Mouse (Mus musculus): ENCODE measurements around the gene Gm42517.

Gene Gm42517

DNA sequence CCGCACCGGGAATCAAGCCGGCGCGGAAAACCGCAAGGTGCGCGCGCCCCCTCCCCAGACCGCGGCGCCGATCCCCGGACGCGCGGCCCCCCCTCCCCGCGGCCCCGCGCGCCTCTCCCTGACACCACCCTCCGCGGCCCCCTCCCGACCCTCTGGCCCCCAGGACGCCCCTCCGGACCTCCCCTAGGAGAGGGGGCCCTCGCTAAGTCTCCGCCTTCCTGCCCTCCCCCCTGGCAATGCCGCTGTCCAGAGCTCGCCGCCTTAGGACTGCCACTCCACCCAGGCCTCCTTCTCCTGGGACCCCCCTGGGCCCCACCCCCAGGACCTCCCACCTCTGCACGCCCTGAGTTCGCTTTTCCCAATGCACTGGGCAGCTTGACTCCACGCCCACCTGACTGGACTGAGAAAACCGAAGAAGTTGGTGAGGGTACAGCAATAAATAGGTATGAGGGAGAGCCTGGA, at the start of gene Gm42517:
TSS of gene Gm42517 (minus strand) at position 52 of the 462 bp plus-strand sequence.
- DNase-seq (ENCODE audit: low spot score), result no peak

DNA sequence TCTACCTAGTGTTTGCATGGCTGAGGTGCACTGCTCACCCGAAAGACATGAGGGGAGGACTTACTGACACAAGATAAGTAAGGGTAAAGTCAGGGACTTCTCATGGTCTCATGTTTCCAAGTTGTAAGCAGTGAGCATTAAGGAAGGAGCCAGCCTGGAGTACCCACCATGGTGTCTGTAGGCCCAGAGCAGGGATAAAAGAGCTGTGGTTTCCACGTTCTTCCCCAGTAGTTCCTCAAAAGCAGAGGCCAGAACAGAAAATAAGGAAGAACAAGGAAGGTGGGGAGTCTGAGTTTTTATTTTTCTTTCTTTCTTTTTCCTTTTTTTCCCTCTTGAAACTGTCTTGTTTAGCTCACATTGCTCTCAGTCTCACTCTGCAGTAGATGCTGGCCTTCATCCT, 47.0 kb upstream of the Gm42517 start:
- DNase-seq (ENCODE audit: low spot score), result no peak

DNA sequence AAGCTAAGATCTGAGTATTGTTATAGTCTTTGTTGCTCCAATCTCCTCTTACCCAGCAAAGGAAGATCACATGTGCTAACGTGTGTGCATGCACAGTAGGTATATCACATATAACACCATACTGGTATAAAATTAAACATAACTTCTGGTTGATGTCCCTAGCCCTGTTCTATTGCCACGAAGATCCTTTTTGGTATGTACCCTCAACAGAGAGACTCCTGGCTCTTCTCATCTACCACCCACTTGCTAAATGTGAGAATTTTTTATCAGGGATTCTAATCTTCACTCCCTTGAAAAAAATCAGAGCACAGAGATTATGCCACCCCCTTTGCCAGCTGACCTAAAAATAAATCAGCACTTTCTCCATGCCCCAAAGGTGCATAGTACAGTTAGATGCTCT, 39.3 kb upstream of the Gm42517 start:
- no peak for DNase-seq (ENCODE audit: low spot score)

DNA sequence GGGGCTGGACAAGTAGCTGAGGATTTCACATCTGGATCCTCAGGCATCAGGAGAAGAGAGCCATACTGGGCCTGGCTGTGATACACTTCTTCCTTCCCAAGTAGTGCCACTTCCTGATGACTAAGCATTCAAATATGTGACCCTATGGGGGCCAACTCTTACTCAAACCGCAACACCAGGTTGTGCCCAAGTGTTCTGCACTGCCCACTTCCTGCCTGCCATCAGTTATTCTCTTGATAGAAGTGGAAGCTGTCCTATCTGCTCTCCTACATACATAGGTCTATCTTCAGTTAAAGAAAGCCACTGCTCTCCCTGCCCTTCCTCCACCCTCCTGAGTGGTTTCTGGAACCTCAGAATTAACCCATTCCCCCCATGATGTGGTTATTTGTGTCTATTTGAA, 37.7 kb upstream of the Gm42517 start:
- no peak for DNase-seq (ENCODE audit: low spot score)

GRCm38 (mm10) chr5:108403453-108403852, 35.7 kb upstream of the Gm42517 start:
- DNase-seq (ENCODE audit: low spot score), result no peak

DNA sequence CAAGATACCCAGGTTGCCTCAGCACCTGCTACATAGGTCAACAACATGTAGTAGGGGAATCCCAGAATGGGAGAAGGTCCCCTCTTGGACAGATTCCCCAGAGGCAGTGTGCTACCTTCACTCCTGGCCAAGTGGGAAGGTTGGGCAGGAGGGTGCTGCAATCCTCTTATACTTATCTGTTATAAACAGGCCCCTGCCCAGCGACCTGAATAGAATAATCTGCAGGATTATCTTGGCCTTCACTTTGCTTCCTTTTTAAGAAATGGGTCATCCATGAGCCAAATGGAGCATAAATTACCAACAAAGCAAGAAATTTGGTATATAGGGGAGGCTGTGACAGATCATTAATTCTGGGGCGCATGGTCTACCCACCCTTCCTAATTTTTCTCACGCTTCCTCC, 22.0 kb upstream of the Gm42517 start:
- DNase-seq (ENCODE audit: low spot score), result no peak

- no peak for DNase-seq (ENCODE audit: low spot score)
These were observed 20.5 kb upstream of the Gm42517 start, which contains the start of gene Pde6b for GRCm38 (mm10) chr5:108388201-108388600. Gene Pde6b, plus strand, starts transcription at chr5:108388391.

DNA sequence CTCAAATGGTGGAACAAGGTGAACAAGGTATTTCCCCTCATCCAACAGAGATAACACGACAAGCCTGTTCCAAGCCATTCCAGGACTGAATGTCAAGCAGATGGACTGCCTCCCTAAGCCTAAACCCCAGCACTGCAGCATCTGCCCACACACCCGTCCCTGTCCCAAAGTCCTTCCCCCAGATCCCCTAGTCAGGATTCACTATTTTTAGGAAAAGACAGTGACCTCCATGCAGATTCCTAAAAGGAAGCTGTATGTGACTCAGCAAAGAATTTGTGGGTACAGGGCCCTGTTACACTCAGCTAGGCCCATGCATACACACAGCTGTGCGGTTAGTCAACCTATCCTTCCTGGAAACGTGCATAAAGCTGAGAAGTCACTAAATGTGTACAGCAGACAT, 18.7 kb upstream of the Gm42517 start:
- no peak for DNase-seq (ENCODE audit: low spot score)

GRCm38 (mm10) chr5:108385632-108386031, 17.9 kb upstream of the Gm42517 start:
- no peak for DNase-seq (ENCODE audit: low spot score)

DNA sequence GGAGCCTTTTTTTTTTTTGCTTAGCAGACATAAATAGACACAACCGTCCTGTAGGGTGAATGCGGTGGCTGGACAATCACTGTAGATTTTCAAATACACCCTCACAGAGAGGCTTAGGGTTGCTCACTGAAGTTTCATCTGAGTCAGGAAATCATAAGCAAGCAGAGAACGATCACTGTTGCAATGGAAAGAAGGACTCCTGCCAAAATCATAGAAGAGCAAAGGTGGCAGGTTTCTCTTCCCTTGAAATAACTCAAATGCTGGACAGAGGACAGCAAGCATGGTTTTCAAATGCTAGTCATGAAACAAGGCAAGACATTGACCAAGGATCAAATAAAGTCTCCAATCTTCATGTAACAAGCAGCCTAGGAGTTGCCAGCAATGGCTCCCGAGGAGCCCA, 10.6 kb upstream of the Gm42517 start:
- no peak for DNase-seq (ENCODE audit: low spot score)

- no peak for DNase-seq (ENCODE audit: low spot score)
These were observed 8.3 kb upstream of the Gm42517 start for GRCm38 (mm10) chr5:108376059-108376458.

DNA sequence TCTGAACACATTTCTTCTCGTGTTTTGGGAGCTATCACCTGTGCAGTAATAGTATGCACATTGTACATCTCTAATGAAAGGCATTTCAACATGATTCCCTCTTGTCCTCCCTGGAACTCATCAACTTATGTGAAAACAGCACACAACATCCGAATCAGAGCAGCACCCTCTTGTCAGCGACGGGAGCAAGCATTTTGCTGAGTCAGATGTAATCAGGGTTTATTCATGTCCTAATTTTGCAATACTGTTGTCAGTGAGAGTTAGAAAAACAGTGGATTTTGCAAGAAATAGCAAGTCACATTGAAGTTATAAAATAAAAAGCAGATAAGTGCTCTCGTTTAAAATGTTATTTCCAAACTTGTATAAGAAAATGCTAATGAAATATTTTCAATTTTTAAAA, 6.4 kb upstream of the Gm42517 start:
- no peak for DNase-seq (ENCODE audit: low spot score)

GRCm38 (mm10) chr5:108369964-108370363, 2.2 kb upstream of the Gm42517 start:
- DNase-seq (ENCODE audit: low spot score), result no peak

GRCm38 (mm10) chr5:108368851-108369621, 1.3 kb upstream of the Gm42517 start:
- DNase-seq (ENCODE audit: low spot score), result no peak

GRCm38 (mm10) chr5:108368446-108368845, 724 bp upstream of the Gm42517 start:
- DNase-seq (ENCODE audit: low spot score), result no peak

DNA sequence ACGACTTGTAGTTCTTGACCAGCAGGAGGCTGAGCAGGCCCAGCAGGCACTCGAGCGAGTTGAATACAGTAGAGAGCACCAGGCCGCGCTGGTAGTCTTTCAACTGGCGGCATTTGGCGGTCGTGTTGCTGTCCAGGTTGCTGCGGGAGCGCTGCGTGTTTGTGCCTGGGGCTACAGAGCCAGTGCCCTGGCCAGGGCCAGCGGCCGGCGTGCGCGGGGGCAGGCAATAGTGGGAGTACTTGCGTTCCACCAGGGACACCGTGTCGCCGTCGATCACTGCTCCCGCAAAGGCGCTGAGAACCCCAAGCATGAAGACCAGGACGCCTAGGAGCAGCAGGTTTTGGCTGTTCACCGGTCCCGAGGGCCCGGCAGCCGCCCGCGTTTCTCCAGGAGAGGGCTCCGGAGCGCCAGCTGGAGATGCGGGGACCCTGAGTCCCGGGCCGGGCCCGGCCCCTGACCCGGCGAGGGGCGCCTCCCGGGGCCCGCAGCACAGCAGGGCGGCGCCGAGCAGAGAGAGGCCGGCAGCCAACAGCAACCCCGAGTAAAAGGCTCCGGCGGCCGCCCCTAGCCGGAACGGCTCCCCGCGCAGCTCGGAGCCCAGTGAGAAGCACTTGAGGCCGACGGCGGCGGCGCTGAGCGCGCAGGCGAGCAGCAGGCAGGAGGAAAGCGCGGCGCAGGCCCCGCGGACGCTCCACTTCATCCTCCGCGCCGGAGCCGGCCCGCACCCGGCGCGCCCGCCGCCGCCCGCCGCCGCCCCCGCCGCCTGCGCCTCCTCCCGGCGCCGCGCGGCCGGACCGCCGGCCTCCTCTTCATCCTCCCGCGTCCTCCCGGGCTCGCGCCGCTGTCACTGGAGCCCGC, 509 bp downstream of the Gm42517 start:
- DNase-seq (ENCODE audit: low spot score), result no peak

GRCm38 (mm10) chr5:108366328-108366983, 1.3 kb downstream of the Gm42517 start:
- no peak for DNase-seq (ENCODE audit: low spot score)

- no peak for DNase-seq (ENCODE audit: low spot score)
These were observed 5.4 kb downstream of the Gm42517 start for GRCm38 (mm10) chr5:108362330-108362729.

GRCm38 (mm10) chr5:108360211-108360610, 7.5 kb downstream of the Gm42517 start:
- DNase-seq (ENCODE audit: low spot score), result no peak

DNA sequence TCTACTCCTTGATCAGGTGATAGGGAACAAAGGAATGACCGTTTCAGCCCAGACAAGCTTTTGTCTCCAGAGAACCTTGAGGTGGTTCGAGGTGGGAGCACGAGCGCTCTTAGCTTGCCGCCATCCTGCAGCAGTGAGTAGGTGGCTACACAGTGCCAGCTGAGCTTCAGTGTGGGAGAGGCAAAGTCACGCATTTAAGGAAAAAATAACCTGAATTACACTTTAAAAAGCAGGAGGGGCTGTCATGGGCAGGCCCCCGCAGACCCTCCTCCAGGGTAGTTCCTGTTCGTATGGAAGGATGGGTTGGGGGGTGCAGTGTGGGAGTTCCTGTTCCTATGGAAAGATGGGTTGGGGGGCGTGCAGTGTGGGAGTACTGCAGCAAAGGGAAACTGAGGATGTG, 8.2 kb downstream of the Gm42517 start:
- DNase-seq (ENCODE audit: low spot score), result no peak

- DNase-seq (ENCODE audit: low spot score), result no peak
These were observed 9.9 kb downstream of the Gm42517 start for GRCm38 (mm10) chr5:108357862-108358261.

GRCm38 (mm10) chr5:108354056-108354455, 13.7 kb downstream of the Gm42517 start:
- no peak for DNase-seq (ENCODE audit: low spot score)
